Mouse (Mus musculus) heart, embryonic 10.5 days (tissue): Measurements from ENCODE around the gene Mknk1. TPM values are rescaled to one million over a fixed set of nuclear protein-coding genes. Genes with fewer than 3 reads are reported as not detected.

Source experiments
- DNase-seq: peaks from one replicate; pipeline ENCODE4 v3.0.0-alpha.2; 2017; ENCODE audit warnings: low spot score
- H3K27ac ChIP-seq: fragments of 300-500 bp; sonication (generic); 2 replicates; pipeline ENCODE4 v1.5.1; 2016; ENCODE audit warnings: mild to moderate bottlenecking
- H3K27me3 ChIP-seq: fragments of 300-500 bp; sonication (generic); 2 replicates; pipeline ENCODE4 v1.6.1; 2016; ENCODE audit warnings: mild to moderate bottlenecking; ENCODE audit not compliant: poor library complexity, insufficient read depth, severe bottlenecking
- H3K36me3 ChIP-seq: fragments of 300-500 bp; sonication (generic); 2 replicates; pipeline ENCODE4 v1.6.1; 2016; ENCODE audit warnings: mild to moderate bottlenecking, moderate library complexity
- H3K4me1 ChIP-seq: fragments of 300-500 bp; sonication (generic); 2 replicates; pipeline ENCODE4 v1.6.1; 2016; ENCODE audit warnings: mild to moderate bottlenecking
- H3K4me3 ChIP-seq: fragments of 300-500 bp; sonication (generic); 2 replicates; pipeline ENCODE4 v1.5.1; 2016; ENCODE audit warnings: mild to moderate bottlenecking, moderate library complexity
- H3K9me3 ChIP-seq: fragments of 300-500 bp; sonication (generic); 2 replicates; pipeline ENCODE4 v1.6.1; 2016; ENCODE audit warnings: mild to moderate bottlenecking, moderate library complexity
- WGBS: fragments of 180-500 bp; shearing (Covaris S2); methylation state at CpG from one replicate; pipeline ENCODE4 v1.1.7; 2016; 5-methylcytosine and 5-hydroxymethylcytosine counted together
- polyA plus RNA-seq: library from polyadenylated mRNA; unstranded; fragments of >200 nt; fragmentation: Nextera tagmentation; extraction: Ambion mirVana; gene quantifications from 2 replicates; pipeline ENCODE4 v1.2.1, GENCODE M21; 2016

The Mknk1 gene
- polyA plus RNA-seq, 1 experiment from 2014 or later = 23.0 TPM

GRCm38 (mm10) chr4:115906791-115907190 is 67.8 kb downstream of the Mknk1 start:
- 70% methylated on average over 3 of the region's 3 CpGs for WGBS
- Histone ChIP-seq H3K4me1 (peaks cover 7% of the 10 kb centered on the region), H3K9me3 (no peaks in the 10 kb centered on the region), H3K27ac (no peak overlapping the region), H3K36me3 (no peaks in the 10 kb centered on the region), H3K4me3 (no peak overlapping the region), H3K27me3 (peaks cover 88% of the 10 kb centered on the region)
- DNase-seq = no peak

GRCm38 (mm10) chr4:115907994-115908393 is 69.0 kb downstream of the Mknk1 start:
- peaks cover 8% of the 10 kb centered on the region for H3K4me1 ChIP-seq
- no peak overlapping the region for H3K27ac ChIP-seq
- peaks cover 85% of the 10 kb centered on the region for H3K27me3 ChIP-seq
- no peaks in the 10 kb centered on the region for H3K9me3 ChIP-seq
- H3K36me3 ChIP-seq = no peaks in the 10 kb centered on the region
- DNase-seq = no peak
- 18% methylated on average over 1 of the region's 1 CpGs for WGBS
- H3K4me3 ChIP-seq = no peak overlapping the region

GRCm38 (mm10) chr4:115908641-115909040 is 69.6 kb downstream of the Mknk1 start:
- H3K27ac ChIP-seq = no peak overlapping the region

GRCm38 (mm10) chr4:115911586-115911985 is 72.6 kb downstream of the Mknk1 start:
- peaks cover 72% of the 10 kb centered on the region for H3K27me3 ChIP-seq
- no peaks in the 10 kb centered on the region for H3K36me3 ChIP-seq
- 11% methylated on average over 4 of the region's 4 CpGs for WGBS
- H3K9me3 ChIP-seq = no peaks in the 10 kb centered on the region
- no peak overlapping the region for H3K4me3 ChIP-seq
- peaks cover 8% of the 10 kb centered on the region for H3K4me1 ChIP-seq
- H3K27ac ChIP-seq = no peak overlapping the region
- DNase-seq = no peak

More at GRCm38 (mm10) chr4:115908641-115909040, 69.6 kb downstream of the Mknk1 start:
- peaks cover 79% of the 10 kb centered on the region for H3K27me3 ChIP-seq
- no peak for DNase-seq
- no peaks in the 10 kb centered on the region for H3K9me3 ChIP-seq
- peaks cover 8% of the 10 kb centered on the region for H3K4me1 ChIP-seq
- H3K36me3 ChIP-seq = no peaks in the 10 kb centered on the region
- H3K4me3 ChIP-seq = no peak overlapping the region
- 21% methylated on average over 7 of the region's 7 CpGs for WGBS

- Histone ChIP-seq H3K27me3 (peaks cover 98% of the 10 kb centered on the region), H3K4me3 (no peak overlapping the region), H3K4me1 (no peaks in the 10 kb centered on the region), H3K9me3 (no peaks in the 10 kb centered on the region), H3K36me3 (no peaks in the 10 kb centered on the region), H3K27ac (no peak overlapping the region)
- 76% methylated on average over 16 of the region's 16 CpGs for WGBS
- no peak for DNase-seq
These were observed 80.9 kb downstream of the Mknk1 start for GRCm38 (mm10) chr4:115919911-115920310.

GRCm38 (mm10) chr4:115922688-115923087 is 83.7 kb downstream of the Mknk1 start:
- H3K4me3 ChIP-seq = no peak overlapping the region
- DNase-seq = no peak
- peaks cover 94% of the 10 kb centered on the region for H3K27me3 ChIP-seq
- WGBS = 79% methylated on average over 5 of the region's 5 CpGs
- H3K27ac ChIP-seq = no peak overlapping the region
- no peaks in the 10 kb centered on the region for H3K36me3 ChIP-seq
- no peaks in the 10 kb centered on the region for H3K4me1 ChIP-seq
- H3K9me3 ChIP-seq = no peaks in the 10 kb centered on the region

GRCm38 (mm10) chr4:115923262-115923880 is 84.4 kb downstream of the Mknk1 start:
- WGBS = 69% methylated on average over 16 of the region's 16 CpGs
- H3K36me3 ChIP-seq = no peaks in the 10 kb centered on the region
- no peak overlapping the region for H3K27ac ChIP-seq
- H3K9me3 ChIP-seq = no peaks in the 10 kb centered on the region
- peaks cover 93% of the 10 kb centered on the region for H3K27me3 ChIP-seq
- no peaks in the 10 kb centered on the region for H3K4me1 ChIP-seq
- no peak for DNase-seq
- no peak overlapping the region for H3K4me3 ChIP-seq

GRCm38 (mm10) chr4:115927637-115928036 is 88.6 kb downstream of the Mknk1 start:
- no peaks in the 10 kb centered on the region for H3K36me3 ChIP-seq
- no peak for DNase-seq
- peaks cover 95% of the 10 kb centered on the region for H3K27me3 ChIP-seq
- H3K4me1 ChIP-seq = no peaks in the 10 kb centered on the region
- no peak overlapping the region for H3K27ac ChIP-seq
- 51% methylated on average over 7 of the region's 7 CpGs for WGBS
- no peaks in the 10 kb centered on the region for H3K9me3 ChIP-seq
- H3K4me3 ChIP-seq = no peak overlapping the region

Other genes with a start within 250 kb of the Mknk1 start
- not detected in 2 replicates for gene Cyp4a32, start 238.2 kb upstream of the Mknk1 start, polyA plus RNA-seq
- gene Cyp4b1, start 191.5 kb upstream of the Mknk1 start, polyA plus RNA-seq = 0.60 and 0.62 TPM in 2 replicates
- 33.2 and 34.4 TPM in 2 replicates for gene Efcab14, start 101.5 kb upstream of the Mknk1 start, polyA plus RNA-seq
- 0.55 and 0.62 TPM in 2 replicates for gene Tex38, start 58.2 kb upstream of the Mknk1 start, polyA plus RNA-seq
- 60.0 and 67.2 TPM in 2 replicates for gene Atpaf1, start 54.4 kb upstream of the Mknk1 start, polyA plus RNA-seq
- 5.9 and 9.8 TPM in 2 replicates for gene Mob3c, start 11.1 kb upstream of the Mknk1 start, polyA plus RNA-seq
- not detected in 2 replicates for gene Kncn, start 45.2 kb downstream of the Mknk1 start, polyA plus RNA-seq
- not detected in 2 replicates for gene 6430628N08Rik, start 51.5 kb downstream of the Mknk1 start, polyA plus RNA-seq
- not detected in 2 replicates for gene Dmbx1, start 100.7 kb downstream of the Mknk1 start, polyA plus RNA-seq
- 1.3 and 1.7 TPM in 2 replicates for gene Faah, start 178.7 kb downstream of the Mknk1 start, polyA plus RNA-seq
- gene Nsun4, start 214.7 kb downstream of the Mknk1 start, polyA plus RNA-seq = 20.4 and 24.9 TPM in 2 replicates
- gene Uqcrh, start 235.9 kb downstream of the Mknk1 start, polyA plus RNA-seq = 697 and 904 TPM in 2 replicates
- 69.1 and 77.9 TPM in 2 replicates for gene Lrrc41, start 236.1 kb downstream of the Mknk1 start, polyA plus RNA-seq